Mouse (Mus musculus) heart, embryonic 12.5 days (tissue): ENCODE measurements around the gene Lmo1. TPM values are rescaled to one million over a fixed set of nuclear protein-coding genes. Genes with fewer than 3 reads are reported as not detected.

Experiments used
- ATAC-seq: fragments of 200-750 bp; cut with Nextera tagmentation; 2 replicates; pipeline ENCODE4 v1.8.0; 2017; ENCODE audit warnings: moderate TSS enrichment, moderate library complexity; ENCODE audit not compliant: insufficient number of reproducible peaks, low FRiP score
- H3K27ac ChIP-seq: fragments of 300-500 bp; sonication (generic); 2 replicates; pipeline ENCODE4 v1.5.1; 2016; ENCODE audit warnings: mild to moderate bottlenecking, moderate library complexity; ENCODE audit not compliant: poor library complexity, severe bottlenecking
- H3K27me3 ChIP-seq: fragments of 300-500 bp; sonication (generic); replicated peaks from 2 replicates; pipeline ENCODE4 v1.6.1; 2016; ENCODE audit warnings: mild to moderate bottlenecking, moderate library complexity
- H3K36me3 ChIP-seq: fragments of 300-500 bp; sonication (generic); 2 replicates; pipeline ENCODE4 v1.6.1; 2016; ENCODE audit warnings: mild to moderate bottlenecking, moderate library complexity
- H3K4me1 ChIP-seq: fragments of 300-500 bp; sonication (generic); replicated peaks from 2 replicates; pipeline ENCODE4 v1.6.1; 2016; ENCODE audit warnings: mild to moderate bottlenecking
- H3K4me2 ChIP-seq: fragments of 300-500 bp; sonication (generic); 2 replicates; pipeline ENCODE4 v1.6.1; 2016; ENCODE audit warnings: mild to moderate bottlenecking, moderate library complexity
- H3K4me3 ChIP-seq: fragments of 300-500 bp; sonication (generic); 2 replicates; pipeline ENCODE4 v1.5.1; 2016; ENCODE audit warnings: mild to moderate bottlenecking
- H3K9ac ChIP-seq: fragments of 300-500 bp; sonication (generic); 2 replicates; pipeline ENCODE4 v1.6.1; 2016; ENCODE audit warnings: mild to moderate bottlenecking, moderate library complexity
- H3K9me3 ChIP-seq: fragments of 300-500 bp; sonication (generic); replicated peaks from 2 replicates; pipeline ENCODE4 v1.6.1; 2016; ENCODE audit warnings: mild to moderate bottlenecking, moderate library complexity
- WGBS: fragments of 180-500 bp; shearing (Covaris S2); methylation state at CpG from one replicate; pipeline ENCODE4 v1.1.7; 2016; 5-methylcytosine and 5-hydroxymethylcytosine counted together
- polyA plus RNA-seq: library from polyadenylated mRNA; unstranded; fragments of >200 nt; fragmentation: Nextera tagmentation; extraction: Ambion mirVana; gene quantifications from 2 replicates; pipeline ENCODE4 v1.2.1, GENCODE M21; 2016

Lmo1 gene
- 1.6 and 2.0 TPM in 2 replicates for polyA plus RNA-seq

DNA sequence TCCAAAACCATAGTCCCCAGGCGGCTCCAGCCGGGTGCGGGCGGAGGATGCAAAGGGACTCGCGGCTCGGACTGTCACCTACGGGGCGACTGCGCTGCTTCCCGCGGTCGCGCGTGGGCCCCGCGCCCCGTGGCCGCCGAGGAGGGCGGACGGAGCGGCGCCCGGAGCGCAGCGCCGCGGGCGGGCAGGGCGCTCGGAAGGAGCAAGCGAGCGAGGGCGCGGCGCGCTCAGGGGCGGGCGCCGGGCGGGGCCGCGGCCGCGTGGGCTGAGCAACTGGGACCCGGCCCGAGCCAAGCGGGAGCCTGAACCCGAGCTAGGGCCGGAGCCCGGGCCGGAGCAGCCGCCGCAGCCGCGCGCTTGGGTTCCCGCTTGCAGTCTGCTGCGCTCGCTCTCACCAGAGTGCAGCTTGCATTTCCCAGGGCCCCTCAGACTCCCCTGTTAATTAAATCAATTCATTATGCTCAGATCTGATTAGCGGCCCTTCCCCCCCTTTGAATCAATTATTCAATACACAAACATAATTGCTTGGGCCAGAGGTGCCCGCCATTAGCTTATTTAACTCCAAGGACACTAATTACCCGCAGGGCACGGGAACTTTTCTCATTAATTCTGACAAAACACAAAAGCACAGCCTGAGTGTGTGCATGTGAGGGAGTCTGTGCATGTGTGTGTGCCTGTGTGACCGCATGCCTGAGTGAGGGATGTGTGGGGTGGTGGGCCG, at the start of gene Lmo1:
Gene Lmo1 (minus strand): TSS at position 259 of the 721 bp plus-strand sequence.
- 1% methylated on average over 64 of the region's 67 CpGs for WGBS
- Histone ChIP-seq H3K9ac (peak within 1 kb of the TSS; percentile 69), H3K27ac (no peak within 1 kb of the TSS)

DNA sequence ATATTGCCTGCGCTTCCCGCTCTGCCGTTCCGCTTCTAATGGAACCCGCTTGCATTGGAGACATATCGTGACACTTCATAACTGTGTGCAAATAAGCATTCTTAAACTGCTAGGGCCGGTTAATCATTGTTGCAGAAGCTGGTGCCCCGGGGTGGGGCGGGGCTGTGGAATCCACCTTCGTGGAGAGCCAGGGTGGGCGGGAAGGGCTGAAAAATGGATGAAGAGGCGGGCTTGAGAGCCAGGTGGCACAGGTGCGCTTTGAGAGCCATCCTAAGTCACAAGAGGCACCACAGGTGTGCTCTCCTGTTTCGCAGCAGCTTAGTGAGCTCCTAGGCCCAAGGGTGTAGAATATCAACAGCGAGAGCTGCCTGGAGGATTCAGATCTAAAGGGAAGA, 46.7 kb upstream of the Lmo1 start:
- Histone ChIP-seq H3K4me1 (no peaks in the 10 kb centered on the region), H3K4me2 (no peak overlapping the region), H3K27me3 (no peaks in the 10 kb centered on the region), H3K27ac (no peak overlapping the region), H3K4me3 (no peak overlapping the region), H3K36me3 (no peaks in the 10 kb centered on the region), H3K9ac (no peak overlapping the region), H3K9me3 (no peaks in the 10 kb centered on the region)
- no peak for ATAC-seq
- 81% methylated on average over 15 of the region's 15 CpGs for WGBS

More for the DNA sequence above, at the start of gene Lmo1:
- Histone ChIP-seq H3K4me1 (peaks cover 1% of the 10 kb centered on the region; the same call in 1 of the 2 replicates), H3K27me3 (peaks cover 70% of the 10 kb centered on the region), H3K9me3 (no peaks in the 10 kb centered on the region), H3K36me3 (no peaks in the 10 kb centered on the region), H3K4me2 (peak within 1 kb of the TSS; percentile 95), H3K4me3 (peak within 1 kb of the TSS; percentile 62)
- peak; percentile 54; the same call in 1 of the 2 replicates for ATAC-seq

DNA sequence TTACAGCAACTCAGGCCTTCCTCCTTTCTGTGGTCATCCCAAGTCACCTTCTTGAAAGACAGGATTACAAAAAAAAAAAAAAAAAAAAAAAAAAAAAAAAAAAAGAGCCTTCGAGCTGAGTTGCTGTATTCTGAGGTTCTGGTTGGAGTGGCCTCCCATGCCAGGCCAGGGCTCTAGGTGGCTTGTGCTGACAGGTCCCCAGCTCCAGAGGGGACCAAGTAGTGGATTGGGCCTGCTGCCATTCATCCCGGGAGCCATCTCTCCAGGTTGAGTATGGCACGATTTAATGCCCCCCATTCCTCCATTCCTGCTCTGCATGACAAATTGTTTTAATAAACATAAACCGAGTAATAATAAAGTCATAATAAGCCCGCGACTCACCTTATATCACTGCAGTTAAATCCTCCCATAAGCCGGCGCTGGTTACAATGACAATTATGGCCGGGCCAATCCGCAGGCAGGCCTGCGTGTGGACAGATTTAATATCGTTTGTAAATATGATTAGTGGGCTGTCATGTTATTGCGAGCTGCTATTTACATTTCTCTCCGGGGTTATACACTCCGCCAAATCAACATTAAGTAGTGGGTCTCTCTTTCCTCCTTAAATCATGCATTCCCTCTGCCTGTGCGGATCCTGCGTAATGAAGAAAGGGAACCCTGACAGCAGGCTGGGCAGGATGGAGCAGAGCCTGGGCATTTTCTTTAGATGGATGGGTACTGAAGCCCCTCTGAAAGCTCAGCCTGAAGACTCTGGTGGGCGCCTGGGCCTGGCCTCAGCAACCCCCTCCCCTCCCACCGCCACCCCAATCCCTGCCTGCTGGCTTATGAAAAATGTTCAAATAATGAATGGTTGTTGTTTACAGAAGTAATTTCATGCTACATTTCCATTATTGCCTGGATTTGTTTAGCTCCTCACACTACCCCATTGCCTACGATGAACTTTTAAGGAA, 46.0 kb upstream of the Lmo1 start:
- 88% methylated on average over 20 of the region's 20 CpGs for WGBS

DNA sequence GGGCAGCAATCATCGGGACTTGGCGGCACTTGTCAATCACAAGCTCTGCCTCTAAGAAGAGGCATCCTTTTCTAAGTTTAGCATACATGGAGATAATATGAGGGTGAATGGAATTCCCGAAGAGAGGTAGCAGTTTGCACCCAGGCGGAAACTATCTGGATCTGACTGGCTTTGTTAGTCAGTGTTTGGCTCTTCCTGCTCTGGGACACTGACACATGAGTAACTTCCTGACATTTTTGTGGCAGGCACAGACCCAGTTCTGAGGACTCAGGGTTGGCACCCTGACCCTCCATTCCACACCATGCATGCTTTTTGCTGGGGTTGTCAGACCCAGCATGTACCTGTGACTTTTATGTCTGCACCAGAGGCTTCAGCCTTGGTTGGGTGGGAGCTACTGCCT, 45.0 kb upstream of the Lmo1 start:
- Histone ChIP-seq H3K9me3 (no peaks in the 10 kb centered on the region), H3K9ac (no peak overlapping the region), H3K4me2 (no peak overlapping the region), H3K4me1 (no peaks in the 10 kb centered on the region), H3K36me3 (no peaks in the 10 kb centered on the region), H3K4me3 (no peak overlapping the region), H3K27ac (no peak overlapping the region), H3K27me3 (no peaks in the 10 kb centered on the region)
- no peak for ATAC-seq
- WGBS: 58% methylated on average over 4 of the region's 4 CpGs

More for the DNA sequence above, 46.0 kb upstream of the Lmo1 start:
- H3K9ac ChIP-seq: no peak overlapping the region
- no peak overlapping the region for H3K27ac ChIP-seq
- H3K4me1 ChIP-seq: no peaks in the 10 kb centered on the region
- no peaks in the 10 kb centered on the region for H3K27me3 ChIP-seq
- no peak for ATAC-seq
- H3K4me2 ChIP-seq: no peak overlapping the region
- no peak overlapping the region for H3K4me3 ChIP-seq
- H3K9me3 ChIP-seq: no peaks in the 10 kb centered on the region
- H3K36me3 ChIP-seq: no peaks in the 10 kb centered on the region

DNA sequence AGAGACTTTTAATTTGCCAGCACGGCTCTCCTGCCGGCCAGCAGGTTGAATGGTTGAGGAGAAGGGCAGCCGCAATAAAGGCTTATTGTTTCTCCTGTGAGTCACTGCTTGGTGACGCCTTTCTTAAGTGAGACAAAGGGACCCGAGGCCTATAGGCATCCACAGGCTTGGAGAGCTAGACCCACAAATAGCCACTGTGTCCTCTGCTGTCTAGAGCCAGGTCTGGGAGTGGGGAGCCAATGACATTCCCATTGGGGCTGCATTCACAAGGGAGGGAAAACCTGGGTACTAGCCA, 43.9 kb upstream of the Lmo1 start:
- Histone ChIP-seq H3K27me3 (no peaks in the 10 kb centered on the region), H3K4me1 (no peaks in the 10 kb centered on the region), H3K27ac (no peak overlapping the region), H3K9me3 (no peaks in the 10 kb centered on the region), H3K36me3 (no peaks in the 10 kb centered on the region), H3K4me2 (no peak overlapping the region), H3K9ac (no peak overlapping the region), H3K4me3 (no peak overlapping the region)
- WGBS: 58% methylated on average over 5 of the region's 5 CpGs
- no peak for ATAC-seq

DNA sequence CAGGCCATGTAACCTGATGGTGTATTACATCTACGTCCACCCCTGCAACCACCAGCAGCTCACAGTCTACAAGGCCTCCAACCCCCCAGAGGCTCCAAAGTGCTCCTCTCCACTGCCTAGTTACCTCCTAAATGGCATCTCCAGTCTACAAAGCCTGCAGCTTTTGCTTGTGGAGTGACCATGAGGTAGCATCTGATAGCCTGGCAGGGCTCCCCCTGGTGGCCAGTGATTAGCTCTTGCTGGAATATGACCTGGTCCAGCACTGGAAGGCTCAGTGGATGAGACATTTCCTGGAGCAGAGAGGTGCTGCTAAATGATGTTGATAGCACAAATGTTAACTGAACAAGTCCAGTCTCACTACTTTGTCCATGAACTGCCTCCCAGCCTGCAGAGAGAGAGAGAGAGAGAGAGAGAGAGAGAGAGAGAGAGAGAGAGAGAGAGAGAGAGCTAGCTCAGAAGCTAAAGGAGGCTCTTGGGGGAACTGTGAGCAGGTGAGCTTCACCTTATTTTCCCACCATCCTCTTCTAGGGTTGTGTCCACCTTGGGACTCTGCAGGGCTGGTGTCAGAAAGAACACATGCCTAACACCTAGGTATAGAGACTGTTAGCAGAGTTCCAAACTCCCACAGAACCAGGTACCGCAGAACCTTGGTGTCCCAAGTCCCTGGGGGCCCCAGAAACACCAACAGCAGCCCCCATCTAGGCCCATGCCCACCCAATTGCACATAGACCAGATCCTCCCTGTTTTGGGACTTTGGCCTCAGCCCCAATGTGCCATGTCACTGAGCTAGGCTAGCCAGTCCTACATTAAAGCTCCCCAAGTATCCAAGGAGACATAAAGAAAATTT, 43.3 kb upstream of the Lmo1 start:
- no peak for ATAC-seq
- Histone ChIP-seq H3K36me3 (no peaks in the 10 kb centered on the region), H3K4me2 (no peak overlapping the region), H3K4me1 (no peaks in the 10 kb centered on the region), H3K27ac (no peak overlapping the region), H3K27me3 (no peaks in the 10 kb centered on the region), H3K9me3 (no peaks in the 10 kb centered on the region), H3K4me3 (no peak overlapping the region), H3K9ac (no peak overlapping the region)
- 90% methylated on average over 2 of the region's 2 CpGs for WGBS

DNA sequence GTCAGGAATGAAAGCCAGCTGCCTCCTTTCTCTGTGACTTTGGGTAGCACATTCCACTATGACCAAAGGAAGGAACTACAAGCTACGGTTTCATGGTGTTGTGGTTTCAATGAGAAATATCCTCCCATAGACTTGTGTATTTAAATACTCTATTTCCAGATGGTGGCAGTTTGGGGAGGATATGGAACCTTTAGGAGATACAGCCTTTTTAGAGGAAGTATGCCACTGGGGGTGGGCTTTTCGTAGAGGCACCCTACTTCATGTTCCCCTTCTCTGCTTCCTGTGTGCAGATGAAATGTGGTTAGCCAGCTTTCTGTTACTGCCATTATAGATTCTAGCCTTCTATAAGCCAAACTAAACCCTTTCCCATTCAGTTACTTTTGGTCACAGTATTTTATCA, 34.8 kb upstream of the Lmo1 start:
- Histone ChIP-seq H3K9ac (no peak overlapping the region), H3K9me3 (no peaks in the 10 kb centered on the region), H3K27me3 (no peaks in the 10 kb centered on the region), H3K4me2 (no peak overlapping the region), H3K4me1 (no peaks in the 10 kb centered on the region), H3K4me3 (no peak overlapping the region), H3K27ac (no peak overlapping the region), H3K36me3 (no peaks in the 10 kb centered on the region)
- ATAC-seq: no peak
- 72% methylated on average over 2 of the region's 2 CpGs for WGBS

DNA sequence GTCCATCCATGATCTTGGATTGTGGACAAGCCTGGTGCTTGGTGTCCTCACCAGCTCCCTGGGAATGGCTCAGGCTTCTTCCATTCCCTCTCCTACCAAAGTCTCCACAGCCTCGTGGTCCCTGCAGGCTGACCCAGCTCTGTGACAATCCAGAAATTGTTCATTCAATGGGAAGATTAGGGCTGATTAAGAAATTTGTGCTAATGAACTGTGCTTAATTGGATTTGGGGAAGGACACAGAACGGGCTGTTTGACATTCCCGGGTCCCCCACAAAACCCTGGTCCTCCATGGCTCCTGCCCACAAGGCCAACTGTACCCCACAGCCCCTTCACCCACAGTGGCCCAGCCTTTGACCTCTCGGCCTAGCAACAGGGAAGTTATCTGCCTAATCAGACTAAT, 32.8 kb upstream of the Lmo1 start:
- no peak for ATAC-seq
- Histone ChIP-seq H3K4me3 (no peak overlapping the region), H3K9ac (no peak overlapping the region), H3K36me3 (no peaks in the 10 kb centered on the region), H3K4me1 (no peaks in the 10 kb centered on the region), H3K4me2 (no peak overlapping the region), H3K27ac (no peak overlapping the region), H3K9me3 (no peaks in the 10 kb centered on the region), H3K27me3 (no peaks in the 10 kb centered on the region)
- 82% methylated on average over 4 of the region's 4 CpGs for WGBS

DNA sequence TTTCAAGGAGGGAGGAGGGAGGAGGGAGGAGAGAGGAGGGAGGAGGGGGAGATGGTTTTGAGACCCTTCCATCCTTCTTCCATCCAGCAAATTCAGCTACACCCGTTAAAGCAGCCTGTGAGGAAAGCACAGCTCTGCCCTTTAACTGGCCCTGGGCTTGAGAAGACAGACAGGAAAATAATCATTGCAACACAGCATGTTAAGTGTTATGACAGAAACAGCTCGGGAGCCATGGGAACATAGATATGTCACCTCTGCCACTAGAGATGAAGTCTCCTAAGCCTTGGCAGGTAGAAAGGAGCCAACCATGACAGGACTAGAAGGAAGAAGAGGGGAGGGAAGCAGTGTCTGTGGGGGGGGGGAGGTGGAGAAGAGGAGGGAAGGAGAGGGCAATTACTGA, 31.4 kb upstream of the Lmo1 start:
- H3K4me2 ChIP-seq: no peak overlapping the region
- ATAC-seq: no peak
- 62% methylated on average over 2 of the region's 2 CpGs for WGBS

DNA sequence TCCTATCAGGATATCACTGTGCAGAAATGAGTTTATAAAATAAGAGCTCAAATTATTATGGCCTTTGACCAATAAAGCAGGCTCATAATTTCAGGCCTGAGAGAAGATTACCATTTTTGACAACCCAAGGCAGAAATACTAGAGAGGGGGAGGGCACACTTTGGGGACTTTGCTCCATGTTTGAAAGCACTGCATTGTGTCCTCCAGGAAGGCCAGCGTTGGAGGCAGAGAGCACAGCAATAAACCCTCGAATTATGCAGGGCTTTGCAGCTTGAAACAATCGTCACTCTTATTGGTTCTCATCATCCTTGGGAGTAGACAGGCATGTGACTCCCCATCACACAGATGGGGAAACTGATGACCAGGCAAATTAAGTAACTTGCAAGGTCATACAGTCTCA, 28.1 kb upstream of the Lmo1 start:
- Histone ChIP-seq H3K9me3 (no peaks in the 10 kb centered on the region), H3K27me3 (no peaks in the 10 kb centered on the region), H3K27ac (no peak overlapping the region), H3K4me1 (0 out of 2 replicates have a peak, but pooled peaks cover 5% of the 10 kb centered on the region), H3K9ac (no peak overlapping the region), H3K36me3 (no peaks in the 10 kb centered on the region), H3K4me3 (no peak overlapping the region), H3K4me2 (no peak overlapping the region)
- WGBS: 64% methylated on average over 3 of the region's 3 CpGs
- no peak for ATAC-seq

More for the DNA sequence above, 31.4 kb upstream of the Lmo1 start:
- Histone ChIP-seq H3K27ac (no peak overlapping the region), H3K9ac (no peak overlapping the region), H3K4me3 (no peak overlapping the region), H3K27me3 (no peaks in the 10 kb centered on the region), H3K36me3 (no peaks in the 10 kb centered on the region), H3K4me1 (no peaks in the 10 kb centered on the region), H3K9me3 (no peaks in the 10 kb centered on the region)

DNA sequence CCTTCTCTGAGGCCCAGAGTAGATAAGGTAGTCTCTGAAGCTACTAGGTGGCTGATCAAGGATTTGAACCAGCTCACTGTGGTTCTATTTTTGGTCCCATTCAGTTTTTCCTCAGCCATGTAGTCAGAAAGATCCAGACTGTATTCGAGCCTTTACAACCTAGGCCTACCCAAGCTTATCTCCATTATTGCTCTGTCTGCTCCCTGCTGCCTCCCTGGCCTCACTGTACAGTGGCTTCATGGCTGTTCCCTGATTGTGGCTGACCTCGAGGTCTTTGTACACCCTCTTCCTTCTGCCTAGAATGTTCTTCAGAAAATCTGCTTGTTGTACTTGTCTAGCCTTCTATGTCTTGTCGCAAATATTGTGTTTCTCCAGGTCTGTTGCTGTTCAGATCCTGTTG, 25.6 kb upstream of the Lmo1 start:
- WGBS: 56% methylated on average over 3 of the region's 3 CpGs
- Histone ChIP-seq H3K4me3 (no peak overlapping the region), H3K36me3 (no peaks in the 10 kb centered on the region), H3K9me3 (no peaks in the 10 kb centered on the region), H3K27ac (no peak overlapping the region), H3K4me2 (no peak overlapping the region), H3K9ac (no peak overlapping the region), H3K4me1 (0 out of 2 replicates have a peak, but pooled peaks cover 8% of the 10 kb centered on the region), H3K27me3 (no peaks in the 10 kb centered on the region)
- no peak for ATAC-seq
